Mouse (Mus musculus): Measurements from ENCODE around the gene Fbxl17. TPM values are rescaled to one million over a fixed set of nuclear protein-coding genes. Genes with fewer than 3 reads are reported as not detected.

Fbxl17 gene
- total and polyA plus RNA-seq, 3 experiments = 5.0 to 9.7 TPM; not detected in 1

DNA sequence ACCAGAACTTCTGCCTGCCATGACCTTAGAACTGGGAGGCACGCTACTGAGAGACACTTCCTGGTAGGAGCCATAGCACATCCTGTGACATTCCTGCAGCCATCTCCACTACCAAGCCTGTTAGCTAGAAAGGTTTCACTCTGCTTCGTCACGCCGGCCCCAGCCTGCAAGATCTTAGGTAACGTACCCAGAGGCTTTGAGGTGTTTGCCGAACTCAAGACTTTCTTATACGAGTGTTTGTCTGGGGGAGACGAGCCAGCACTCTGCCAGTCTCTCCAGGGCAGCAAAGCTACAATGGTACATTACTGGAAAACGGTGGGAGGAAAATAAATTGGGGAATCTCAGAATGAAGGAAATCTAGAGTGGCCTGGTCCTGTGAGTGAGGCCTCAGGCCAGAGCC, 292.1 kb downstream of the Fbxl17 start (continued):
- TF ChIP-seq SIN3A (IDR thresholded peaks at IDR 0.05; ENCODE audit: low read length) = no peak

DNA sequence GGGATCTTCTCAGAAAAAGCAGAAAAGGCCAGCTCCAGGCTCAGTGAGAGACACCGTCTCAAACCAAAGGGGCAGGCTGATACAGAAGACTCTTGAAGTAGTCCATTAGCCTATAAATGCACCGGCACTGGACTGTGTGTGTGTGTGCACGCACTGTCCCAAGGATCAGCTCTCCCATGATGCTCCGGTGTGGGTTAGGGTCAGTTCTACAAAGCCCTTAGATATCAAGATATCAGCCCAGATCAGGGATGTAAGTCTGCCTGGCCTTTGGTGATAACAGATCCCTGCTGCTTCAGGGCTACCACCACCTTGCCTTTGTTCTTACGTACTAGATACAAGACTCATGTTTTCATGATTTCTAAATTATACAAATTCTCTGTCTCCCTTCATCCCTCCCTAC, 294.5 kb downstream of the Fbxl17 start:
- Histone ChIP-seq H3K4me1 (ENCODE audit: control insufficient read depth in 1 of 2, insufficient read depth in 2 of 2, low read length in 2 of 2) (peaks cover 10 to 15% of the 10 kb centered on the region in 2 experiments), H3K9ac (ENCODE audit: control insufficient read depth, low read depth, low read length, poor library complexity, severe bottlenecking) (no peak overlapping the region), H3K36me3 (ENCODE audit: control insufficient read depth in 1 of 2, insufficient read depth in 2 of 2, low read length in 2 of 2) (peaks cover 0 to 18% of the 10 kb centered on the region in 2 experiments; a peak in 2 of 4 replicates), H3K4me3 (ENCODE audit: control insufficient read depth in 1 of 2, insufficient read depth in 1 of 2, low read depth in 2 of 2, low read length in 2 of 2) (no peak overlapping the region), H3K9me3 (replicated peaks; ENCODE audit: insufficient read depth, low read length) (no peaks in the 10 kb centered on the region), H3K79me2 (ENCODE audit: control insufficient read depth, insufficient read depth, low read length, poor library complexity) (no peaks in the 10 kb centered on the region), H3K27me3 (ENCODE audit: control insufficient read depth in 1 of 2, insufficient read depth in 2 of 2, low read length in 2 of 2) (no peaks in the 10 kb centered on the region), H3K27ac (ENCODE audit: control insufficient read depth, low read depth, low read length) (no peak overlapping the region)
- TF ChIP-seq TAL1 (IDR thresholded peaks at IDR 0.05; ENCODE audit: low read length) (peak; percentile 47), EP300 (IDR thresholded peaks at IDR 0.05; ENCODE audit: low read depth in 1 of 2, low read length in 2 of 2) (peak in 1 of 2 experiments; percentile 53; a peak in 3 of 4 replicates), RCOR1 (IDR thresholded peaks at IDR 0.05; ENCODE audit: low read depth, low read length) (no peak), CTCF (IDR thresholded peaks at IDR 0.05 in 2 of 3, conservative IDR thresholded peaks at IDR 0.05 in 1 of 3; ENCODE audit: control insufficient read depth in 1 of 3, insufficient read depth in 1 of 3, low read depth in 2 of 3, low read length in 3 of 3, poor library complexity in 1 of 3, severe bottlenecking in 1 of 3) (no peak), GATA1 (IDR thresholded peaks at IDR 0.05; ENCODE audit: low read depth, low read length) (peak; percentile 75), TCF12 (IDR thresholded peaks at IDR 0.05; ENCODE audit: low read depth, low read length) (peak; percentile 73), ZMIZ1 (IDR thresholded peaks at IDR 0.05; ENCODE audit: low read depth, low read length) (no peak)
- DNase-seq (ENCODE audit: low read depth, low spot score) = peak; percentile 36

DNA sequence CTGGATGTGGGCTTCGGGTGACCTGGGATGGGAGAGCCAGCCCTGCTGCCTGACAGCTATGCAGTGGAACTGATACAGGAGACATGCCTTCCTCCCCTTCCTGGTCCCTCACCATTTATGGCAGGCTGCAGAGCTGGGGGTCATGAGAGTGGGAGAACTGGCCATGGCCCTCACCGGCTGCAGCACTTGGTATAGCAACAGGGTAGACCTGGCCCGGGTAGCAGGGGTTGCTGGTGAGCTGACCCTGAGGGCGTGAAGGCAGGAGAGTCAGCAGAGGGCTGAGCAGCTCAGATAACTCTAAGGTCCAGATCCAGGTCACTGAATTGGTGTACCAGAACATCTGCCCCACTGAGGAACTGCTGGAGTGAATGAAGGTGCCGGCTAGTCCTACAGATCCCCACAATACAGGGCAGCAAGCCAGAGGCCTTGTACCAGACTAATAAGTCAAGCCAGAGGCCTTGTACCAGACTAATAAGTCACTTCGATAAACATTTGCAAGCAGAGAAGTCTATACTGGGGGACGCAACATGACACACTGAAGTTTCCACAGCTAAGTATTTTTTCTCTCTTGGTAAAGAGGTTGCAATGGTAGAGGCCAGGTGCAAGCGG, 296.1 kb downstream of the Fbxl17 start:
- Histone ChIP-seq H3K36me3 (ENCODE audit: control insufficient read depth in 1 of 2, insufficient read depth in 2 of 2, low read length in 2 of 2) (peaks cover 0 to 29% of the 10 kb centered on the region in 2 experiments; a peak in 2 of 4 replicates), H3K79me2 (ENCODE audit: control insufficient read depth, insufficient read depth, low read length, poor library complexity) (no peaks in the 10 kb centered on the region), H3K9ac (ENCODE audit: control insufficient read depth, low read depth, low read length, poor library complexity, severe bottlenecking) (no peak overlapping the region), H3K9me3 (replicated peaks; ENCODE audit: insufficient read depth, low read length) (no peaks in the 10 kb centered on the region), H3K27ac (ENCODE audit: control insufficient read depth, low read depth, low read length) (no peak overlapping the region), H3K4me1 (ENCODE audit: control insufficient read depth in 1 of 2, insufficient read depth in 2 of 2, low read length in 2 of 2) (peaks cover 13 to 20% of the 10 kb centered on the region in 2 experiments), H3K4me3 (ENCODE audit: control insufficient read depth in 1 of 2, insufficient read depth in 1 of 2, low read depth in 2 of 2, low read length in 2 of 2) (no peak overlapping the region), H3K27me3 (ENCODE audit: control insufficient read depth in 1 of 2, insufficient read depth in 2 of 2, low read length in 2 of 2) (no peaks in the 10 kb centered on the region)
- no peak for TF ChIP-seq RAD21 (IDR thresholded peaks at IDR 0.05; ENCODE audit: low read depth, low read length)
- no peak for TF ChIP-seq TBP (IDR thresholded peaks at IDR 0.05; ENCODE audit: low read depth, low read length)
- TF ChIP-seq NRF1 (IDR thresholded peaks at IDR 0.05; ENCODE audit: insufficient read depth, low read depth, low read length, poor library complexity, severe bottlenecking) = no peak
- TF ChIP-seq CTCF (IDR thresholded peaks at IDR 0.05 in 2 of 3, conservative IDR thresholded peaks at IDR 0.05 in 1 of 3; ENCODE audit: control insufficient read depth in 1 of 3, insufficient read depth in 1 of 3, low read depth in 2 of 3, low read length in 3 of 3, poor library complexity in 1 of 3, severe bottlenecking in 1 of 3) = no peak
- no peak for TF ChIP-seq ZKSCAN1 (IDR thresholded peaks at IDR 0.05; ENCODE audit: low read depth, low read length)
- no peak for TF ChIP-seq GABPA (IDR thresholded peaks at IDR 0.05; ENCODE audit: low read depth, low read length)
- TF ChIP-seq KAT2A (conservative IDR thresholded peaks at IDR 0.05; ENCODE audit: low read depth, low read length) = no peak
- no peak for TF ChIP-seq NELFE (IDR thresholded peaks at IDR 0.05; ENCODE audit: low read depth, low read length)
- no peak for TF ChIP-seq POLR2AphosphoS2 (IDR thresholded peaks at IDR 0.05; ENCODE audit: low read length)
- TF ChIP-seq SIN3A (IDR thresholded peaks at IDR 0.05; ENCODE audit: low read length) = no peak
- TF ChIP-seq CHD1 (IDR thresholded peaks at IDR 0.05; ENCODE audit: low read depth, low read length) = no peak
- TF ChIP-seq MAFK (IDR thresholded peaks at IDR 0.05; ENCODE audit: borderline replicate concordance, low read depth, low read length) = no peak
- TF ChIP-seq JUND (IDR thresholded peaks at IDR 0.05; ENCODE audit: low read depth, low read length) = no peak
- no peak for TF ChIP-seq MAX (IDR thresholded peaks at IDR 0.05; ENCODE audit: low read length)
- no peak for DNase-seq (ENCODE audit: low read depth, low spot score)

Measured in MEL (cell line).